Mouse (Mus musculus): Measurements from ENCODE around the gene Ptprh. TPM values are rescaled to one million over a fixed set of nuclear protein-coding genes. Genes with fewer than 3 reads are reported as not detected.

Gene Ptprh
- total RNA-seq, 2 experiments from 2014 or later = 0.28 to 0.40 TPM

- DNase-seq = no peak
These were observed 104.8 kb downstream of the Ptprh start for GRCm38 (mm10) chr7:4499034-4499433.

Small RNA genes within 50 kb of the gene (microRNA-seq; reads per million reads assigned to microRNA genes)
- gene Gm23577 = 0 reads per million in 2 experiments

Other genes with a start within 250 kb of the Ptprh start
- gene Gp6, start 206.3 kb downstream of the Ptprh start, total RNA-seq (2021) = not detected
- gene Rdh13, start 158.4 kb downstream of the Ptprh start, total RNA-seq (2021) = 10 to 100 TPM; 26.6 to 27.8 TPM
- 1 to 10 TPM; 4.3 to 5.4 TPM for gene Eps8l1, start 143.4 kb downstream of the Ptprh start, total RNA-seq (2021)
- 100 to 1,000 TPM; 146 to 164 TPM for gene Ppp1r12c, start 102.4 kb downstream of the Ptprh start, total RNA-seq (2021)
- 1 to 10 TPM; 1.1 to 4.2 TPM for gene Tnnt1, start 87.7 kb downstream of the Ptprh start, total RNA-seq (2021)
- 1 to 10 TPM in 1 of 2 experiments, under 1 TPM in 1; 0.70 to 1.3 TPM for gene Tnni3, start 79.8 kb downstream of the Ptprh start, total RNA-seq (2021)
- gene Dnaaf3, start 71.6 kb downstream of the Ptprh start, total RNA-seq (2021) = under 1 TPM; 0.38 to 0.65 TPM
- gene Syt5, start 56.5 kb downstream of the Ptprh start, total RNA-seq (2021) = 100 to 1,000 TPM; 203 to 220 TPM
- gene Tmem86b, start 27.4 kb upstream of the Ptprh start, total RNA-seq (2021) = 10 to 100 TPM; 14.4 to 21.5 TPM
- gene Ppp6r1, start 55.0 kb upstream of the Ptprh start, total RNA-seq (2021) = 100 to 1,000 TPM; 134 to 136 TPM
- 10 to 100 TPM; 85.2 to 87.6 TPM for gene Hspbp1, start 81.0 kb upstream of the Ptprh start, total RNA-seq (2021)
- gene Brsk1, start 86.6 kb upstream of the Ptprh start, total RNA-seq (2021) = 100 to 1,000 TPM; 325 to 344 TPM
- gene Tmem150b, start 121.2 kb upstream of the Ptprh start, total RNA-seq (2021) = under 1 TPM; 0.18 to 0.20 TPM
- 10 to 100 TPM; 35.3 to 38.7 TPM for gene Kmt5c, start 136.1 kb upstream of the Ptprh start, total RNA-seq (2021)
- gene Cox6b2, start 149.1 kb upstream of the Ptprh start, total RNA-seq (2021) = 1 to 10 TPM; 3.3 to 6.2 TPM
- gene Fam71e2, start 167.3 kb upstream of the Ptprh start, total RNA-seq (2021) = not detected
- under 1 TPM in 1 of 2 experiments, not detected in 1; 0.47 TPM for gene Il11, start 178.8 kb upstream of the Ptprh start, total RNA-seq (2021)
- not detected for gene Tmem190, start 178.9 kb upstream of the Ptprh start, total RNA-seq (2021)
- gene Tmem238, start 185.6 kb upstream of the Ptprh start, total RNA-seq (2021) = 1 to 10 TPM; 1.4 to 2.0 TPM
- gene Rpl28, start 188.8 kb upstream of the Ptprh start, total RNA-seq (2021) = 100 to 1,000 TPM; 454 to 487 TPM
- gene Ube2s, start 208.5 kb upstream of the Ptprh start, total RNA-seq (2021) = 100 to 1,000 TPM; 103 to 109 TPM
- gene Shisa7, start 240.7 kb upstream of the Ptprh start, total RNA-seq (2021) = 100 to 1,000 TPM; 176 to 202 TPM

Data from layer of hippocampus, postnatal 36 days (tissue).